Mouse (Mus musculus) CH12.LX (cell line): ENCODE data around the gene Zbtb20.

ENCODE experiments used
- BHLHE40 ChIP-seq: IDR thresholded peaks from 2 replicates; pipeline ENCODE4 v1.6.1; 2011; ENCODE audit warnings: mild to moderate bottlenecking, low read depth, low read length, improper control_type of control experiment
- CTCF ChIP-seq, 2 experiments: IDR thresholded peaks in 1 of 2; conservative IDR thresholded peaks in 1 of 2; 2 replicates each; pipeline ENCODE4 v1.5.1; 2011 to 2012; ENCODE audit warnings: low read depth in 2 of 2, low read length in 2 of 2, improper control_type of control experiment in 1 of 2, inconsistent platforms in 1 of 2, mild to moderate bottlenecking in 1 of 2, moderate library complexity in 1 of 2
- EP300 ChIP-seq: IDR thresholded peaks from 2 replicates; pipeline ENCODE4 v1.6.1; 2011; ENCODE audit warnings: low read length, improper control_type of control experiment
- HCFC1 ChIP-seq: IDR thresholded peaks from 2 replicates; pipeline ENCODE4 v1.6.1; 2012; ENCODE audit warnings: low read depth, mild to moderate bottlenecking, inconsistent platforms, low read length, improper control_type of control experiment
- POLR2A ChIP-seq: IDR thresholded peaks from 2 replicates; pipeline ENCODE4 v1.6.1; 2011; ENCODE audit warnings: low read depth, mild to moderate bottlenecking, improper control_type of control experiment, low read length
- RCOR1 ChIP-seq: conservative IDR thresholded peaks from 2 replicates; pipeline ENCODE4 v1.6.1; 2012; ENCODE audit warnings: low read depth, mild to moderate bottlenecking, inconsistent platforms, low read length, improper control_type of control experiment
- ZNF384 ChIP-seq: IDR thresholded peaks from 2 replicates; pipeline ENCODE4 v1.6.1; 2012; ENCODE audit warnings: low read depth, low read length, improper control_type of control experiment, inconsistent platforms

DNA sequence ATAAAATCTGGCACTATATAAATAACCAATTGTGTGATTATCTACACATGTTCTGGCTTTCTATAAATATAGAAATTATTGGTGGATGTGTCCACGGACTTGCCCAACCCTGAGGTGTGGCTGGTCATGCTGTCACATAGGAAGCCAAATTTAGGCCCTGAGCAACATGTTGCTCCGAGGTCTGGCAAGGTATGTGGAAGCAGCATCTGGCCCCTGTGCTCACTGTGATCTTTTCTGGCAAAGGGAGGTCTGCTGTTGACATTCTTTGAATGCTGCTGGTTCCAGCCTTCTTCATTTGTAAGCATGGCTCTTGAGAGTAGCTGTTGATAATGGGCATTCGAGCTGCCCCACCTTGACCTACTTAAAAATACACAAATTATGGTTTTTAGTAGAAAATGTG lies 35.0 kb downstream of the Zbtb20 start:
- no peak for TF ChIP-seq BHLHE40
- no peak for TF ChIP-seq CTCF (conservative IDR thresholded peaks at IDR 0.05 in 1 of 2, IDR thresholded peaks at IDR 0.05 in 1 of 2; ENCODE audit: low read depth in 2 of 2, low read length in 2 of 2)
- no peak for TF ChIP-seq EP300
- TF ChIP-seq HCFC1 = no peak
- TF ChIP-seq POLR2A = no peak
- no peak for TF ChIP-seq ZNF384
- TF ChIP-seq RCOR1 = no peak
